Mouse (Mus musculus) neural tube, embryonic 10.5 days (tissue): ENCODE data around the gene Olfr711.
"Not testable (repeated sequence)": the region's sequence is repeated elsewhere in the genome, so short reads cannot be mapped to it uniquely, and the experiment has no call there.

ENCODE experiments used
- DNase-seq: peaks from one replicate; pipeline ENCODE4 v3.0.0-alpha.2; 2017; ENCODE audit warnings: low spot score; ENCODE audit errors: extremely low spot score

Gene Olfr711

DNA sequence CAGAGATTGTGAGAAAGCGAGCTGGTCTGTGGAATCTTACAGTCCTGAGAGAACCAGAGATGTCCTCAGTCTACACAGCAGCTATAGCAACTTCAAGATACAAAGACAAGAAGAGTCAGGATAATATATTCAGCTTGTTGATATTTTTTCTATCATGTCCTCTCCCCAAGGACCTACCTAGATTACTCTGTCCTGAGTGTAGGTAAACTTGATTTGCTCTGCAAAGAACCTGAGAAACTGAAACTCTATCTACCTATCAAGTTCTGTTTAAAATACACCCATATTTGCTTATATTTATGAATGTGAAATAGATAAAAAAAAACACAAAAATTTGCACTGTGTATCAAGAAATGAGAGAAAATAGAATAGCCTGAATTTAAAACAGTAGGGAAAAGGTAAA is at the start of gene Olfr711:
Gene Olfr711 (minus strand): TSS at position 101 of the 400 bp plus-strand sequence.
- DNase-seq = no peak

DNA sequence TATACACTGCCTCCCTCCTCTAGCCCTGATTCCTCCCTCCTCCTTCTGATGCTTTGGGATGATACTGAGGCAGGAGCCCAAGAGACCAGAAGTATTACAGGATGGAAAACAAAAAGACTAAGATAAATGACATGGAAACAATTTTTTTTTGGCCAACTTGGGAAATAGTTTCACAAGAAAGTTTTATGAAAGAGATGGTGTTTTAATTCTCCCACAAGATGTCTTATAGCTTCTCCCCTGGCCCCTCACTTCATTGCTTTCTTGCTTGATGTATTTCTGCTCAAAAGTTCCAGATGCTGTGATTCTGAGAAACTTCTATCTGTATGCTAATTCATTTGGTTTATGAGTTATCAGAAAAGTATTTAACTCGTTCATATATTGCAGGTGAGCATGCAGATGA is 30.7 kb upstream of the Olfr711 start, which contains the start of gene Olfr2:
Gene Olfr2 (minus strand): TSS at position 101 of the 400 bp plus-strand sequence.
- no peak for DNase-seq

GRCm38 (mm10) chr7:107004169-107004568 is 28.9 kb upstream of the Olfr711 start:
- DNase-seq = no peak

DNA sequence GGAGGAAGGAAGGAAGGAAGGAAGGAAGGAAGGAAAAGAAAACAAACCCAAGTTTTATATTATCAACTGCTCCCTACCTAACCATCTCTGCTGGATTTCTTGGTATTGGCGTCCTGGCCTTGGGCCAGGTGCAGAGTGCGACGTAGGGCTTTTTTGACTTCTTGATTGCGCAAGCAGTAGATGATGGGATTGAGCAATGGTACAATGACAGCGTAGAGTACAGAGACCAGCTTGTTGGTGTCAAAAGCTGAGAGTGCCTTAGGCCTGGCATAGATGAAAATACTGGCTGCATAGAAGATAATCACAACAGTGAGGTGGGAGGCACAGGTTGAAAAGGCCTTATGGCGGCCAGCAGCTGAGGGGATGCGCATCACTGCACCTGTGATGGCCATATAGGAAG is 25.5 kb upstream of the Olfr711 start:
- no peak for DNase-seq

- no peak for DNase-seq
Measured at GRCm38 (mm10) chr7:106985236-106985635, 10.0 kb upstream of the Olfr711 start.

DNA sequence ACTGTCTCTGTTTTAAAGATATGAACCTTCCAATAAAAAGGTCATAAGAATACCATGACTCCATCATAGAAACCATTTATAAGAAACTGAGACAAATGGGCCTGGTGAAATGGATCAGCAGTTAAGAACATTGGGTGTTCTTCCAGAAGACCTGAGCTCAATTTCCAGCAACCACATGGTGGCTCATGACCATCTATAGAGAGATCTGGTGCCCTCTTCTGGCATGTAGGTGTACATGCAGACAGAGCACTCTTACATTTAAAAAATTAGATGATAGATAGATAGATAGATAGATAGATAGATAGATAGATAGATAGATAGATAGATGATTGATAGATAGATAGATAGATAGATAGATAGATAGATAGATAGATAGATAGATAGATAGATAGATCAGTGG is 7.8 kb downstream of the Olfr711 start:
- not testable (repeated sequence) for DNase-seq

DNA sequence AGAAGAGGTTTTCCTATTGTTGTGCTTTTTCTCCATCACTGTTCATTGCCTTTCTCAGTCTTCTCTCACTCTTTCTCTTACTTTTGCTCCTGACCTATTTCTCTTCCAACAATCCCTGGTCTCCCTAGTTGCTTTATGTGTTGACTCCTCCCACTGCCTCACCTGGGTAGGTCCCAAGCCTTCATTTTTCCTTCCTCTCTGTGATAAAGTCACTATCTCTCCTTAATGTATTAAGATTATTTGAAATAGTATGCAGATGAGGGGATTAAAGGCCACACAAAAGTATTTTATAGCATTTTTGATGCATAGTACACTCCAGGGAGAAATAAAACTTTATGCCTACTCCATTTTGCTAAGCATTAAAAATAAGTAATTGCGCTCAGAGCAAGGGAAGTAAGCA is 11.4 kb downstream of the Olfr711 start, which contains the start of gene Olfr6:
Gene Olfr6 (minus strand): TSS at position 101 of the 400 bp plus-strand sequence.
- no peak for DNase-seq

- DNase-seq = no peak
Measured at GRCm38 (mm10) chr7:106948212-106948611, 27.0 kb downstream of the Olfr711 start, which contains the start of gene Olfr710. Gene Olfr710, minus strand, starts transcription at chr7:106948312.

GRCm38 (mm10) chr7:106932119-106932518 is 43.1 kb downstream of the Olfr711 start, which contains the start of gene Olfr709-ps1:
Gene Olfr709-ps1, minus strand, starts transcription at chr7:106932219.
- DNase-seq = no peak

DNA sequence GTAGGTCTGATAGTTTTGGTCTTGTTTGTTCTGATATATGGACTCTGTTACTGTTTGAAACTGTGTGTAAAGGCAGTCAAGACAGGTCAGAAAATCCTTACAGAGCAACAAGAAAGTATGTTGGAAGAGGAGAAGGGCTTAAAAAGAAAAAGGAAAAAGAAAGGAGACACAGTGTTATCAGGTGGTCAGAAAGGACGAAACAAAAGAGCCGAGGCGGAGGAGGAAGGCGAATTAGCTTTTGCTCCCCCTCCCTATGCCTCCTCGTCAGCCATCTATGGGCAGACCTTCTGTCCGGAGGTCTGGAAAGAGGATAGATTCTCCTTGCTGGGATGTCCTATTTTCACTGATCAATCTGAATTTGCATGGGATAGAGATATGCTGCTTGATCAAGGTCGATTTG is 54.3 kb downstream of the Olfr711 start:
- not testable (repeated sequence) for DNase-seq
